Mouse (Mus musculus) testis, postnatal 14 days (tissue): ENCODE results near the gene Cdk14.
"Not testable (repeated sequence)": the region's sequence is repeated elsewhere in the genome, so short reads cannot be mapped to it uniquely, and the experiment has no call there.

Experiments used
- DNase-seq: peaks from one replicate; pipeline ENCODE4 v3.0.0; 2021; ENCODE audit warnings: low spot score

Gene Cdk14

DNA sequence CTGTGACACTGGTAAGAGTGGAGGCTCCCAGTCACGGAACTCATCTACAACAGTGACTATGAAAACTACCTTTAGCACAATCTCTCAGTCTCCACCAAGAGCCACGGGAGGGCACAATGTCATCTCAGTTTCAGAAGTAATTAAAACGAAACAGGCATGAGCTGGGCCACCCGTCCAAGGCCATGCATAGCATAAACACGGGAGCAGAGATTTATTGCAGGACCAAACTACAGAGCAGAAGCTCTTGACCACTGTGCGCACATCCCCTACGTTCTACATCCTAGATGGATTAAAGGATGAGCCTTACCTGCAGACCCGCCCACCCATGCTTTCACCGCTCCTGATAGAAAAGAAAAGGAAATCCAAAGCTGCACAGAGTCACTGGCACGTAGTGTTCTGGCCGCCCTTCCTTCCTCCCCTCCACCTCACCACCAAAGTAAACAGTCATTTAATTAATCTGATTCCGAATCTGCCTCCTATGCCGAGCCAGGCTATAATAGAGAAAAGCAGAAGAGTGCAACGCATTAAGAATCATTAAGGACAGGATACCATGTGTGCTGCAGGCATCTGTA lies 158.3 kb downstream of the Cdk14 start:
- no peak for DNase-seq

DNA sequence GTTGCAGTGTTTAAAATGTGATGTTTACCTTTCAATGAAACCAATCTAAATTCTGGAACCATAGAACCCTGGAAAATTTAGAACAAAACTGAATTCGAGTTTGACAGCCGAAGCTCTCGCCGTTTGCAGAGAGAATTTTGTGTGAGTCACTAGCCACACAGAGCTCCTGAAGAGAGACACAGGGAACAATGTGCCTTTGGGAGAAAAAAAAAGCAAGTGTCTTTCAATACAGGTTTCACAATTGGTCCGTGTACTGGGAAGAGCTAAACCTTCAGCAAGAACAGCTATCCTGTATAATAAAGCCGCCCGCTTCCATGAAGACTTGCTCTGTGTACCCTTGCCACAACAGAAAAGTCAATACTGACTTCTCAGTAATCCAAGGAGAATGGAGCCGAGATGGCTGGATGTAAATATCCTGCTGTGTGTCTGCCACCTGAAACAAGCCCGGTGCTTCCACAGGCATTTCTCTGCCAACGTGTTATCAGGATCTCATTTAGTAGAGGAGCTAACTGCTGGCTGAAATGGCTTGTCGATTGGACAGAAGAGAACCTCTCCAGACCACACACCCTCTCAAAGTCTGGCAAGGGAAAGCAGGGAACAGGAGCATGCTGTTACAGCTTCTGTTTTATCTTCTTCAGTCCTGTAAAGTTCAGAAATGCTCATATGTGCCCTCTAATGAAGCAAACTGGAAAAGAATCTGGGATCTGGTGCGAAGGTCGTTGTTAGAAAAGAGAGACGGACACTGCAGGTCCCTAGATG lies 159.0 kb downstream of the Cdk14 start:
- no peak for DNase-seq

DNA sequence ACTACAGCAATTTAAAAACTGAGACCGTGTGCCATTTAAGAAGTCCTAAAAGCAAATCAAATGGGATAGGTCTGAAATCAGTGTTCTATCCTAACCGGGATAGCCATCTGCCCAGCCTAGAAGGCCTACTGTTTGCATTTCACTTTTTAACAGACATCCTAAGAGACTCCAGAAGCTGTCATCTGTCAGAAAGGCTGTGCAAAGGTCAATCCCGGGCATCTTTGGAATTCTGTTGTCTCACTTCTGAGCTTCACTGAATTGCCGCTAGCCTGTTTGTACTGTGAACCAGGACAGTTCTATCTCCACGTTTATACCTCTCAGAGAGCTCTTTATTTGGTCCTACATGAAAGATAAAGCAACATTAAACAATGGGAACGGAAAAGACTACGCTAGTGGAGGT lies 159.8 kb downstream of the Cdk14 start:
- DNase-seq = no peak

DNA sequence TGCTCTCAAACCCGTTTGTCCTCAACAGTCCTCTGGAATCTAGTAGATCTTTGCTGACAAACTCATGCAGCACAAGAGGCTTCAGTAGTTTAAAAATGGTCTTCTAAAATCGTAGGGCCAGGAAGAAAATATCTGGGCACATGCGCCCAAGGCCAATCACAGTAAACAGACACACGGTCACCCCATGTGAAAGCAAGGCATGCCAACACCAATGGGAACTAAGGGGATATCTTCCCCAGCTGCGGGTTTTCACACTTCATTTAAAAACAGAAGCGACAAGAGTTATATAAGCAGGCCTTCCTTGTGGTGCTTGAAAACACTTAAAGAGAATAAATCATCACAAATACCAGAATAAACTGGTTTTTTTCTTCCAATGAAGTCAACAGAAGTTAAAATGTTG lies 165.7 kb downstream of the Cdk14 start:
- DNase-seq = no peak

DNA sequence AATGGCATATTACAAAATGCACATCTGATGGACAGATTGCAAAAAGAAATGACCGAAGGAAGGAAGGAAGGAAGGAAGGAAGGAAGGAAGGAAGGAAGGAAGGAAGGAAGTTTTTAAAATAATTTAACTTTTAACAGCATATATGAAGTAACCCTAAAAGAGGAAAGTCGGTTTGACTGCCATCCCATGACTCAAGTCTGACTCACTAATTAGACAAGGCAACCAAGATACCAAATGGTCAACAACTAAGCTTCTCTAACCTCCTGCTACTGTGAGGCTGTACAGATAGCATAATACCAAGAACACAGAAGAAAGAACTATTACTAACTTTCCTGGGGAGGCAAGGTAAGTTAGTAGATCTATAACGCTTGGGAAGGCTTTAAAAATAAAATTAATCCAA lies 166.9 kb downstream of the Cdk14 start:
- DNase-seq = no peak

DNA sequence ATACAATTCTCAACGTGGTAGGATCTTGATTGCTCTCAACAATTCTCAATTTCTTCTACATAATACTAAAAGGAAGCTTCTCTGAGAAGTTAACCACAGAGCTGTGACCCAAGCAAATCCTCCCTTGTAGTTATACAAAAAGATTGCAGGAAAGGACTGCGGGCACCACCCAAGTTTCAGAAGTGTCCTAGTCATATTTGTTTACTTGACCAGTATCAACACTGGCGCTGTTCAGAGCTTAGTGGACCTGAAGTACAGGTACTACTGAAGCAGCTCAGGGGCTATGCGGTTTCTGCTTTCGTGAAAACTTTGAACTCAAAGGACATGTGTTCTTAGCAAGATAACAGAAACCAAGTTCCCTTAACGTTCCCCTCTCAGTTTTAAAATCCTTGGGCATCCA lies 172.4 kb downstream of the Cdk14 start:
- no peak for DNase-seq

DNA sequence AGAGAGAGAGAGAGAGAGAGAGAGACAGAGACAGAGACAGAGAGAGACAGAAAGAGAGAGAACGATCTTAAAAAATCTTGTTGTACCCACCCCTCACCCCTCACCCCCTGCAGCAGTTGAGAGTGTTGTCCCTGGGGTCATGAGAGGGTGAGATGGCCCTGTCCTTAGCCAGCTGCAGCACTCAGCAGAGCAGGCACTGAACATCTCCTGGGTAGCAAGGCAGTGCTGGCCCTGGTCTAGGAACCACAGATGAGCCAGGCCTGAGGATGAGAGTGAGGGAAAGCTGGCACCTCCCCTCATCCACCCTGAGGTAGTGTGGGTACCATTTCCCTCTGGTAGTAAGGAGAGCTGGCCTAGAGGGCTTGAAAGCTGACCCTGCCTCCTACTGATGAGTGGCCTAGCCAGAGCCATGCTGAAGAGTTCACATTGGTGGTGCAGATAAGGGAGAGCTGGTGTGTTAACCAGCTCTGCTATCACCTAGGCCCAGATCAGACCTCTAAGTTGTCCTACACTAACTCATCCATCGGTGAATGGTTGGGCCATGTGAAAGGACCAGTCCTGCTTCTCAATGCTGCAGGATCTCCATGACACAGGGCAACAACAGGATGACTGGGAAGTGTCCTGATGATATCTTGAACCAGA lies 173.5 kb downstream of the Cdk14 start:
- DNase-seq = no peak

DNA sequence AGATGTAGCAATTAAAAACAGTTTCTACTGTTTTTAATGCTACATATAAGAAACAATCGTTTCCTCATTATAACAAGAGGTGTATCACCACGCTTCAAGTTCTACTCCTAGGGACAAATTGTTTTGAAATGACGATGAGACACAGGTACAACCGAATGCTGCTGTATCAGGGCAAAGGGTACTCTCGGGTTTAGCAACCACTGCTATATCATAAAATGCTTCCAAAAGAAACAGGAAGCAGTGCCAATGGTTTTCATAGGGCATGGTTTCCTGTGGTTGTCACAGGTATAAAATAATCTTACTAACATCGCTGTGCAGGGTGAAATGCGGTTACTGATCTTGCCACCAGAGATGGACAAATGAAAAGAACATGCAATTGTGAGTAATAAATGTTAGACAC lies 174.9 kb downstream of the Cdk14 start:
- DNase-seq = no peak

DNA sequence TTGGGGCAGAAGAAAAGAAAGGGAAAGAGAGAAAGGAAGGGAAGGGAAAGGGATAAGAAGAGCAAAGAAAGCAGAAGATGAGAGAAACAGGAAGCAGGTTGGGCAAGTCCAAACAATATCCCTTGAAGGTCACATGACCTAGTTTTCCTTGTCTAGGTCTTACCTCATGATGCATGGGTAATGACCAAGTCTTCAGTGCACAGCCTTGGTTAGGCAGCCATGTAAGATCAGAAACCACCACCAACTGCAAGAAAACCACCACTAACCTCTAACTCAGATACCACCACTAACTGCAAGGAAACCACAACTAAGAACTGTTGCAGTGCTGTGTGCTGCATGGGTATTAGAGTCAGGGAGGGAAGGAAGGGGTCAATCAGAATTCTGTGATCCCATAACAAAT lies 176.5 kb downstream of the Cdk14 start:
- no peak for DNase-seq

DNA sequence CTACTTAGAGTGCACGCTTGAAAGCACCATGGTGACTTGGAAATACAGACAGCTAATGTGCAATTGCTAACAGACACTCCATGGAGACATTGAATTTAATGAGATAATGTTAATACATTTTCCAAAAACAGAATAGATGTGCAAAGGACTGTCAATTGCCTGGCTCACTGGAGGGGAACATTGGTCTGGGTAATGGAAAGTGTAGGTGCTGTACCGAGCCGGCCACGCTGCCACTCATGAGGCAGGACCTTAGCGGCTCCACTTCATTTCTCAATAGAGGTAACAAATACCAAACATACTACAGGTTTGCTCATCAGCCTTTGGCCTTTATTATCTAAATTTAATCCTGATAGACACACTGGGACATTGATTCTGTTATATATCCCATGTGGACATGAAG lies 177.4 kb downstream of the Cdk14 start:
- no peak for DNase-seq

DNA sequence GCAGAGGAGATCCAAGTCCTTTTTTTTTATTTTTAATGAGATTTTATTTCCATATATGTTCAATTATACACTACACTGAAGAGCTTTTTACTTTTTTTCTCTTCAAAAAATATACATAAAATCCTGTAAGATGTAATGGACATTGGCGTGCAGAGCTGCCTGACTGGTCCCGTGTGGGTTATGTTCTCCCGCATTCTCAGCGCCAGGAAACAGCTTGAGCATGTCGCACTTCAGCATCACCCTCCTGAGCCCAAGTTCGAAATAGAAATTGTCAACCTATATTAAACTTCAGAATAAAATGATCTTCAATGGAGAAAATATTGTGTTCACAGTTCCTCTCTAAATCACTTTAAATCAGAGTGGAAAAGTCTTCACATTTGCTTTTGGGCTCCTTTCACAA lies 179.0 kb downstream of the Cdk14 start:
- no peak for DNase-seq

DNA sequence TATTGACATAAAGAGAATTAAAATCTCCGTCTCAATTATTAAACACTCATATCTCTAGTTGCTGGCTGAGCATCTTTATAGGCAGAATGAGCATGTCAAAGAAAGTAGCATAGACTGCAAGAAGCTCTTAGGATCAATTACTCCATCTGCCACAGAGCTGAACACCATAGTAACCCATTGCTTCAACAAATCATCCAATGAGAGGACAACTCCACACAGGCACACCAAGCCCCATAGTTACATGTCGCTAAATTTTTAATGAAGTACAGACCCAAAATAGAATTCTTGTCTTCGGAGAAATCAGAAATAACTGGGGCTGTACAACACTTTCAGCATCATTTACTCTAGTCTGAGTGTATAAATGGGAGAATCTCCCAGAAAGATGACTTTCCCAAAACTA lies 180.0 kb downstream of the Cdk14 start:
- no peak for DNase-seq

DNA sequence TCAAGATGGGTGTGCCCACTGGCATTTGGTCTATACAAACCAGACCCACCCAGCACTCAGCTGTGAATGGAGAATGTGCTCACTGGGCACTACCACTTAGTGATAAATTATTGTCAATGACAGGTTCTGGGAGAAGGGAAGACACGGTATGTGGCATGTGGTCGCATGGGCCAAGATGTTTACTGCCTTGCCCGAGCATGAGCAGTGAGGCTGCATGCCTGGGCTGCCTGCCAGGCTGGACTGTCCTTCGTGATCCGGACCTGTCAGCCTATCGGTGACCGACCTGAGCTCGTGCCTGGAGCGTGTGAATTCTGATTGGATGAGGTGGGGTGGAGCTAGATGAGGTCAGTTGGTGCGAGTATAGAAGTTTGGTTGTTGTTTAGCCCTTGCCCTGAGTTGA lies 185.2 kb downstream of the Cdk14 start:
- DNase-seq = not testable (repeated sequence)

DNA sequence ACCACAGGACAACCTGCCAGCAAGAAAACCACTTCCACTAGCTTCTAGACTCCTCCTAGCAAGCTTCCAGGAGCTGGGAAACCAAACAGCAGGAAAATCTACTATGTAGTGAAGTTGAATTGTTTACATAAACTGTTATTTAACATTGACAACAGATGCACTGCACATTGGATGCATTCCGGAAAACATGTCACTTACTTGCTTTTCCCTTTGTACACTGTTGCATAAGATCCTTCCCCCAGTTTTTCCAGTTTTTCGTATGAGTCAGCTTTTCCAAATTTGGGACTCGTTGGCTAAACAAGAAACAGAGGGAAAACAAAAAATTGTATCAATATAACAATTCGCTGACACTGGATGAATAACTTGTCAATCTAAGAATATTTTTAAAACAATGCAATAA lies 193.1 kb downstream of the Cdk14 start:
- DNase-seq = no peak

DNA sequence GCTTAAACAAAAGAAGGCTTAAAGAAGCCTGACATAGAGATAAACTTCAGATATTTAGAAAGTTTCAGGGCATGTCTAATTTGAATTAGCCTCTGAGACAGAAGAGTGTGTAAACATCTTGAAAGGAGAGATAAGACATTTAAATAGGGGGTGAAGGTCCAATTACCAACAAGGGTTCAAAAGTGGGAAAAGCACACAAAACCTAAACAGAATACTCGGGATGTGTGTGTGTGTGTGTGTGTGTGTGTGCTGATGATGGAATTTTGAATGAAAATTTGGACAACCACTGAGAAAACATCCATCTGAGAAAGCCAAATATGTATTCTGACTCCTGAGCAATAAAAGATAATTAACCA lies 208.4 kb downstream of the Cdk14 start:
- no peak for DNase-seq

DNA sequence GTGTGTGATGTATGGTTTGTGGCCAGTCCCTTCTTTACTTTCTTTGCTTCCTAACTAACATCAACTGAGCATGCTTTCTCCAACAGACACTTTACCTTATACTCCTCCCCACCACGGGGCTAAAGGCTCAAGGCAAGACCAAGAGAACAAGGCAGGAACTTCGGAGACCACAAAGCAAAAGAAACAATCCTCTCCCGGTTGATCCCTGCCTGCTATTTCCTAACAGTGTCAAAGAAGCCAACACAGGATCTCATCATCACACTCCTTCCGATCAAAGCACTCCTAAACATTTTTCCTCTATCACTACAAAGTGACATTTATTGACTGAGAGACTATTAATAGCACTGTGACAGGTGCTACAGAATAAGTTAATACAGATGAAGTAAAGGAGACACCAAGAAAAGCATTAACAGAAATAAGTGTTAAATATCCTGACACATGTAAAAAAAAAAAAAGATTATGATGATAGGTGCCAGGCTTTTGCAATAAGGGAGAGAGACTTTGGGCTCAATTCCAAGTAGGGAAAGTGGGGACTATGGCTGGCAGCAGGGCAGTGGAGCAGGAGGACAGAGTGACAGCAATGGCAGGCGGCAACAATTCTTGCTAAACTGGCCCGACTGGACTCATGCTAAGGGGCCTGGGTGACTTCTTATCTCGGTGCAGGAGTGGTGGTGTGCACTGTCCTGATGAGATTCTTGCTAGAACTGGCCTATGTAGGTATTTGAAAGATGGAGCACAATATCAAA lies 208.9 kb downstream of the Cdk14 start:
- DNase-seq = no peak

DNA sequence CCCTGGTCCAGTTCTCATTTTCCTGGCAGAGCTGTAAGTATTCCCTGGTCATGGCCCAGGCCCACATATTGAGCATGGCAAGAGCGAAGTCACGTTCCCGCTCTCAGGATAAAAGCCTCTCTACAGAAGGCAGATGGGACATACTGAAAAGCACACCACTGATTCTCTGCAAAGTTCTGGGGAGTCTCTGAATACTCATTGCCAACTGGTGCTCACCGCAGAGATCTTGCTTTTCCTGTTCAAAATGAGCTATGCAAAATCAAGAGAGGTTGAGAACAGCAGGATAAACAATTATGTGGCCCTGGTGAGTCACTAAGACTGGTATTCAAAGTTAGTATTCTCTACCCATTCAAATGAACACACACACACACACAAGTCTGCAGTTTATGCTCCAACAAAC lies 212.1 kb downstream of the Cdk14 start:
- no peak for DNase-seq

DNA sequence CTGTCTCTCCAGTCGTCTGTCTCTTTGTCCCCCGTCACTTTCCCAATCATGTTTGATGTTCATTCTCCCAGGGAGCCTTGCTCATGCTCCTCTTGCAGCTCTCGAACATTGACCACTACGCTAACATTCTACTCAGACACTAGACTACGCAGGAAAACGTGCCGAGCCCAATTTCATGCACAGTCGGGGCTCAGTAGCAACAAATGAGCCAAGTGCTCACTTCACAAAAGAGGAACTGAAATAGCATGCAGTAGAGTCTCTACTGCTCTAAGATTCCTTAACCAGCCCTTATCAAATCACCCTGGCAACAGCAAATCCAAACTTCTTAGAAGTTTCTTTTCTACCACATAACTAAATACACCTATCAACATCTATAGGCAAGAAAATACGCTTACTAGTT lies 214.1 kb downstream of the Cdk14 start:
- no peak for DNase-seq

DNA sequence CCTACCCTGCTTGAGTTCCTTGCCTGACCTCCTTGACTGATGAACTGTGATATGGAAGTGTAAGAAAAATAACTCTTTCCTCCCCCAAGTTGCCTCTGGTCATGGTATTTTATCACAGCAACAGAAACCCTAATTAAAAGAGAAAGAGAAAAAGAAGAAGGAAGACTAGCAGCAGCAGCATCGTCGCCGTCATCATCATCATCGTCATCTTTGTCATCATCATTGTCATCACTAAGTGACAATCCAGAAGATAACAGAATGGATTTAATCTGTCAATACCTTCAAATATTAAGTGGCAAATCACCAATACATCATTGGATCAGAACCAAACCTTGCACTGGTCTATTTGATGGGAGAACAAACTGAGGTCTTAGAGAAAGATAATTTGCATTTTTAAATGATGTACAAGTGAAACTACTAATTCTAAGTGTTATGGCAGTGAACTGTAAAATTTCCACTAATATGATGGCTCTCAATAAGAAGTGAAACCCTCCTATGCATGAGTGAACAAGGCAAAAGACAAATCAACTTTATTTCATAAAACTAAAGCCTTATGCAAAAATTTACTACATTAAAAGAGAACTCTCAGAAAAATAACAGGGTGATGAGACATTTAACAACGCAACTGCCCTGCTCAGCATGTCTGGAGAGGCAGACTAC lies 225.4 kb downstream of the Cdk14 start:
- no peak for DNase-seq

DNA sequence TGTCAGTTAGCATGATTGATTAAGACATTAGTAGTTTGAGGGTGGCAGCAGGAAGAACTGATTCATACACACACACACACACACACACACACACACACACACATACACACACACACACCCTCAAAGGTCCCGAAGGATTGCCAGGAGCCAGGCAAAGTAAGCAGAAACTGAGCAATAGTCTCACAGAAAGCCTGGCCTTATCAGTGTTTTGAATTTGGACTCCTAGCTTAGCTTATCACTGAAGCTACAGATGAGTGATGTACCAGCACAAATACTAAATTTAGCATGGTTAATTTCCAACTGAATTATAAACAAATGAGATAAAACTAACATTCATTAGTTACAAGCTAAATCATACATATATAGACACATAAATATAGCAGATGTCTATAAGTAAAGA lies 230.5 kb downstream of the Cdk14 start:
- DNase-seq = no peak

DNA sequence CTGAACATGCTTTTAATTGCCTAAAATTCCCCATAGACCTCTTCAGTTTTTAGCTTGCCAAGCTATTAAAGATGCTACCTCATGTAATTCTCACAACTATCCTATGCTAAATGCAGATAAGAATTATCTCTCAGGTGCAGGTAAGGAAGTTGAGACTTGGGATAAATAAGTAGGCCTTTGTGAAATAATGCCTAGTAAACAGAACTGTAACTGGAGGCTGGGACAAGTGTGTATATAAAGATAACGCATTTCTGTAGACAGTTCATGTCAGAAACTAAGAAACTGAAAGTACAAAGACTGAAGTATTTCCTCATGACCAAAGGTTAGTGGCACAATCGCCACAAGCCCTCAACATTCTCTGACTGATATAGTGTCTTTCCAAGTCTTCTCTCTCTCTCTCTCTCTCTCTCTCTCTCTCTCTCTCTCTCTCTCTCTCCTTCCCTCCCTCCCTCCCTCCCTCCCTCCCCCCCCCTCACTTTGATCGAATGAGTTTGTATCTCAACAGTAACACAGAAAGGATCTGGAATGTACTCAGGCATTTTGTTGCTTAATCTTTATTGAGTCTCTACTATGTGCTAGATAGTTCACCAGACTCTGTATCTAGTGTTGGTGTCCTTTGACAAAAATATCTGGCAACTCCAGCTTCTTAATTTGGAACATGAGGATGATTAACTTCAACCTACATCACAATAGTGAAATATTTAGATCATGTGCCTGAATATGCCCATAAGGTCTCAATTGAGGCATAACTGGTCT lies 233.9 kb downstream of the Cdk14 start:
- no peak for DNase-seq

DNA sequence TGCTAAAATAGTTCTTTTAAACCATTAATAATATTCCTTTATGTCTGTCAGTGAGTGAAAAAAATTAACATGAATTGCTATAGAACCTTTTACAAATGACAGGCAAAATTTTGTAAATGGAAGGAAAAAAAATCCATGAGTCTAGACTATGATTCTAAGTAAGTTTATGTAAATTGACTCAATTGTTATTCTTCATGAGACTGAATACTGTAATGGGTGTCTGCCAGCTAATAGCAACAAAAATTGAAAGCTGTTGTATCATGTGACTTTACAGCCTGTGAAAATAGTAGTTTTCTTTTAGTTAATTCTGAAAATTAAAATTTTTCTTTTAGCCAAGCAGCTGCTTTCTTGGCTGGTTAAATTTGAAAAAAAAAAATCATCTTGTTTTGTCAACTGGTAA lies 234.6 kb downstream of the Cdk14 start:
- DNase-seq = no peak
